In the genomic region with DNA sequence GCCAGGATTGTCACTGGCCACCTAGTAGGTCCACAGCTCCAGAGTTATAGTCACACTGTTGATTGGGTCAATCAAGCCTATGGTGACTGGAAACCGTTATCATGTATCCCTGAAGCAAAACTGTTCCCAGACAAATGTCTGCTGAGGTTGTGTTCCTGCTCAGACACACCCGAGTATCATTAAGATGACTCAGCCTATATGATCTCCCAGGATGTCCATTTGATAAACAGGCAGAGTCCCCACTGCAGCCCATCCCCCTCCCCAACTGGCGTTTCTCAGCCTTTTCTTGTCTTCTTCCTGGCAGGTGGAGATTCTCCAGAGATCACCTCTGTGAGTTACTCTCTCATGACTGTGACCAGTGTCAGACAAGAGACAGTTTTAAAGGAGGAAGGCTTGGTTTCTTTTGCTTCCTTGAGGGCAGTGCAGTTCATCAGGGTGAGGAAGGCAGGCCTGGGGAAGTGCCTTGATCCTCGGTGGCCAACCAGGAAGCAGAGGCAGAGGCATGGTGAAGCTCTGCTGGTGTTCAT, we compare ENCODE assay signal across 17 mouse cellular contexts.
DNase-seq lines count a peak whose midpoint lies in the region; ATAC-seq and TF ChIP-seq lines count a peak whose summit lies in the region.
"Had no signal": no experiment of that assay in that cellular context is flagged by ENCODE, and none has a peak within 500 bp of the region (broad histone marks: within the 10 kb centered on the region; RNA-seq: fewer than 3 reads in every experiment).

No protein-coding gene starts in this region.

- WGBS in cerebellum, adult 2 months: 34% methylated on average over 4 of the region's 4 CpGs
- WGBS in heart, embryonic 15.5 days: 47% methylated on average over 4 of the region's 4 CpGs
- 77% methylated on average over 4 of the region's 4 CpGs for WGBS in midbrain, embryonic 15.5 days
- 84% methylated on average over 4 of the region's 4 CpGs for WGBS in midbrain, embryonic 10.5 days
- whole genome bisulfite sequencing in neural tube, embryonic 15.5 days: 64% methylated on average over 4 of the region's 4 CpGs

- no peaks in the 10 kb centered on the region for H3K9me3 ChIP-seq in heart, embryonic 15.5 days (replicated peaks)
- H3K9me3 ChIP-seq in midbrain, embryonic 15.5 days: no peaks in the 10 kb centered on the region
- H3K9me3 ChIP-seq in midbrain, embryonic 10.5 days (replicated peaks): no peaks in the 10 kb centered on the region
- no peaks in the 10 kb centered on the region for H3K9me3 ChIP-seq in neural tube, embryonic 15.5 days (replicated peaks)
- H3K9me3 ChIP-seq: neural tube, embryonic 12.5 days had no signal

- intact Hi-C loops in heart, postnatal 10 days (cut with DNase I): no loop called here

- no peaks in the 10 kb centered on the region for H3K36me3 ChIP-seq in heart, embryonic 15.5 days
- no peaks in the 10 kb centered on the region for H3K36me3 ChIP-seq in midbrain, embryonic 15.5 days (replicated peaks)
- H3K36me3 ChIP-seq in midbrain, embryonic 10.5 days: 0 out of 2 replicates have a peak, but pooled peaks cover 3% of the 10 kb centered on the region
- no peaks in the 10 kb centered on the region for H3K36me3 ChIP-seq in neural tube, embryonic 15.5 days
- H3K36me3 ChIP-seq: neural tube, embryonic 12.5 days had no signal

- no peak overlapping the region for H3K9ac ChIP-seq in heart, embryonic 15.5 days
- H3K9ac ChIP-seq in midbrain, embryonic 15.5 days: no peak overlapping the region
- H3K9ac ChIP-seq in neural tube, embryonic 15.5 days (replicated peaks): no peak overlapping the region
- H3K9ac ChIP-seq: liver, embryonic 14.5 days; neural tube, embryonic 12.5 days had no signal

- no peak for TF ChIP-seq POLR2A in cerebellum, adult 2 months (IDR thresholded peaks at IDR 0.05; ENCODE audit: borderline replicate concordance, insufficient read depth, low read length)

- peaks cover 61% of the 10 kb centered on the region for H3K4me1 ChIP-seq in cerebellum, adult 2 months (ENCODE audit: control insufficient read depth, insufficient read depth, low read length)
- peaks cover 21% of the 10 kb centered on the region for H3K4me1 ChIP-seq in heart, embryonic 15.5 days (replicated peaks)
- H3K4me1 ChIP-seq in midbrain, embryonic 15.5 days: peaks cover 22% of the 10 kb centered on the region
- peaks cover 25% of the 10 kb centered on the region for H3K4me1 ChIP-seq in midbrain, embryonic 10.5 days
- H3K4me1 ChIP-seq in neural tube, embryonic 15.5 days: peaks cover 32% of the 10 kb centered on the region

- TF ChIP-seq CTCF in cerebellum, adult 2 months (IDR thresholded peaks at IDR 0.05; ENCODE audit: borderline replicate concordance, insufficient read depth, low read depth, low read length): no peak

- no peak overlapping the region for H3K4me3 ChIP-seq in cerebellum, adult 2 months (replicated peaks; ENCODE audit: insufficient read depth, low read depth, low read length)
- H3K4me3 ChIP-seq in heart, embryonic 15.5 days: no peak overlapping the region
- H3K4me3 ChIP-seq in midbrain, embryonic 15.5 days: no peak overlapping the region
- no peak overlapping the region for H3K4me3 ChIP-seq in midbrain, embryonic 10.5 days
- H3K4me3 ChIP-seq in neural tube, embryonic 15.5 days (replicated peaks): no peak overlapping the region
- H3K4me3 ChIP-seq: neural tube, embryonic 12.5 days had no signal

- H3K27me3 ChIP-seq in cerebellum, adult 2 months (ENCODE audit: control insufficient read depth, insufficient read depth, low read length): no peaks in the 10 kb centered on the region
- H3K27me3 ChIP-seq in heart, embryonic 15.5 days: no peaks in the 10 kb centered on the region
- no peaks in the 10 kb centered on the region for H3K27me3 ChIP-seq in midbrain, embryonic 15.5 days (replicated peaks)
- H3K27me3 ChIP-seq in midbrain, embryonic 10.5 days (ENCODE audit: low read depth, poor library complexity, severe bottlenecking): no peaks in the 10 kb centered on the region
- H3K27me3 ChIP-seq in neural tube, embryonic 15.5 days (replicated peaks): no peaks in the 10 kb centered on the region
- H3K27me3 ChIP-seq: neural tube, embryonic 12.5 days had no signal

- no peak for ATAC-seq in heart, embryonic 15.5 days (replicated peaks; ENCODE audit: insufficient number of reproducible peaks, insufficient read depth, low FRiP score, low read depth)
- no peak for ATAC-seq in midbrain, embryonic 15.5 days (replicated peaks)
- ATAC-seq in neural tube, embryonic 15.5 days (ENCODE audit: low FRiP score): no peak
- ATAC-seq: inflammation-experienced regulatory T-cells, adult 6 months had no signal

- DNase-seq in cerebellum, adult 2 months: peak in 1 of 2 experiments; percentile 25
- DNase-seq in cerebellum, postnatal 36 days: no peak
- DNase-seq in heart, postnatal 10 days: no peak
- DNase-seq in midbrain, embryonic 10.5 days (ENCODE audit: low spot score): no peak
- DNase-seq in adipocyte (ENCODE audit: low spot score): no peak
- DNase-seq: adrenal gland, adult 2 months; cerebellum, adult 8-10 months; kidney, postnatal 14 days; left cerebral cortex, postnatal 4 days; lung, postnatal 14 days; spleen, adult 18-20 months had no signal

- H3K27ac ChIP-seq in cerebellum, adult 2 months (ENCODE audit: insufficient read depth, low read length): peak overlapping the region; percentile 44; the same call in 1 of the 2 replicates
- H3K27ac ChIP-seq in heart, embryonic 15.5 days: peak overlapping the region; percentile 79; the same call in 1 of the 2 replicates
- 0 out of 2 replicates have a peak overlapping the region, but pooled peaks have one; percentile 3 for H3K27ac ChIP-seq in midbrain, embryonic 15.5 days
- H3K27ac ChIP-seq in midbrain, embryonic 10.5 days (replicated peaks): no peak overlapping the region
- 0 out of 2 replicates have a peak overlapping the region, but pooled peaks have one; percentile 41 for H3K27ac ChIP-seq in neural tube, embryonic 15.5 days (replicated peaks)
- H3K27ac ChIP-seq: liver, embryonic 14.5 days; neural tube, embryonic 12.5 days had no signal

- H3K4me2 ChIP-seq in heart, embryonic 15.5 days: no peak overlapping the region
- H3K4me2 ChIP-seq in midbrain, embryonic 15.5 days: no peak overlapping the region
- no peak overlapping the region for H3K4me2 ChIP-seq in neural tube, embryonic 15.5 days
- H3K4me2 ChIP-seq: neural tube, embryonic 12.5 days had no signal
